Mouse (Mus musculus) mesoderm, embryonic 11.5 days (tissue): ENCODE results near the gene Becn1.

Experiments
- DNase-seq: peaks from one replicate; pipeline ENCODE4 v3.0.0-alpha.2; 2012; ENCODE audit warnings: low read depth, low spot score

Gene Becn1

GRCm38 (mm10) chr11:101269577-101270116, 32.4 kb downstream of the Becn1 start:
- peak; percentile 48 for DNase-seq

- DNase-seq: no peak
These were observed 36.2 kb downstream of the Becn1 start for GRCm38 (mm10) chr11:101265906-101266305.

- no peak for DNase-seq
These were observed 37.1 kb downstream of the Becn1 start for GRCm38 (mm10) chr11:101264954-101265471.

- DNase-seq: no peak
These were observed 38.2 kb downstream of the Becn1 start for GRCm38 (mm10) chr11:101263989-101264280.

GRCm38 (mm10) chr11:101263138-101263988, 38.7 kb downstream of the Becn1 start:
- DNase-seq: no peak

GRCm38 (mm10) chr11:101262272-101262967, 39.7 kb downstream of the Becn1 start:
- no peak for DNase-seq

GRCm38 (mm10) chr11:101260826-101261380, 41.2 kb downstream of the Becn1 start:
- no peak for DNase-seq

- peak; percentile 63 for DNase-seq
These were observed 41.9 kb downstream of the Becn1 start, which contains the start of gene Wnk4 for GRCm38 (mm10) chr11:101259948-101260825. Gene Wnk4 (plus strand): TSS chr11:101260567.

- peak; percentile 42 for DNase-seq
These were observed 42.8 kb downstream of the Becn1 start for GRCm38 (mm10) chr11:101259261-101259712.

GRCm38 (mm10) chr11:101255826-101256775, 46.0 kb downstream of the Becn1 start:
- DNase-seq: no peak

- DNase-seq: peak; percentile 82
These were observed 48.3 kb downstream of the Becn1 start, which contains the start of gene Vps25 for GRCm38 (mm10) chr11:101253613-101254389. Gene Vps25 (plus strand): TSS chr11:101253707.

- DNase-seq: no peak
These were observed 49.1 kb downstream of the Becn1 start for GRCm38 (mm10) chr11:101252941-101253340.

- DNase-seq: no peak
These were observed 51.1 kb downstream of the Becn1 start for GRCm38 (mm10) chr11:101251031-101251430.

GRCm38 (mm10) chr11:101248258-101248994, 53.7 kb downstream of the Becn1 start:
- peak; percentile 85 for DNase-seq

- no peak for DNase-seq
These were observed 54.5 kb downstream of the Becn1 start for GRCm38 (mm10) chr11:101247521-101248030.

GRCm38 (mm10) chr11:101246702-101247012, 55.4 kb downstream of the Becn1 start:
- no peak for DNase-seq

GRCm38 (mm10) chr11:101245855-101246701, 56.0 kb downstream of the Becn1 start, which contains the start of gene Ramp2:
Gene Ramp2 (plus strand): TSS chr11:101246028.
- no peak for DNase-seq
